Mouse (Mus musculus): ENCODE measurements around the gene Rgl3. TPM values are rescaled to one million over a fixed set of nuclear protein-coding genes. Genes with fewer than 3 reads are reported as not detected.

The Rgl3 gene
- polyA plus RNA-seq, 1 experiment = 9.5 TPM

DNA sequence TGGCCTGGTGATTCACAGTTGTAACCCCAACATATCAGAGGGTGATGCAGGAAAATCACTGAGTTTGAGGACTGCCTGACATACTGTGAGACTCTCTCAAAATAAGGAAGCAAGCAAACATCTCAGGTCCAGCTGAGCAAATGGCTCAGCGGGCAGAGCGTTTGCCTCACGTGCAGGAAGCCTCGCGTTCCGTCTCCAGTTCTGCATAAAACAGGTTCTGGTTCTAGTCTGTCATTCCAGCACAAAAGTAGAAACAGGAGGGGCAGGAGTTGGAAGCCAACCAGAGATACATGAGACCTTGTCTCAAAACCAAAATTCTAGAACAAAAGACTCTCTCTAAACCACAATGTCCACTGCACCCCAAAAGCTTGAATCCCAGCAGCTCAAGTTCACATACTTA, 62.5 kb downstream of the Rgl3 start:
- TF ChIP-seq CTCF (IDR thresholded peaks at IDR 0.05; ENCODE audit: low read depth, low read length) = no peak
- TF ChIP-seq POLR2A (IDR thresholded peaks at IDR 0.05; ENCODE audit: borderline replicate concordance, low read depth, low read length) = no peak
- Histone ChIP-seq H3K4me1 (ENCODE audit: control insufficient read depth, insufficient read depth, low read length) (peaks cover 25% of the 10 kb centered on the region), H3K4me3 (ENCODE audit: insufficient read depth, low read length) (peak overlapping the region; percentile 68), H3K27ac (ENCODE audit: insufficient read depth, low read depth, low read length) (peak overlapping the region; percentile 56)

DNA sequence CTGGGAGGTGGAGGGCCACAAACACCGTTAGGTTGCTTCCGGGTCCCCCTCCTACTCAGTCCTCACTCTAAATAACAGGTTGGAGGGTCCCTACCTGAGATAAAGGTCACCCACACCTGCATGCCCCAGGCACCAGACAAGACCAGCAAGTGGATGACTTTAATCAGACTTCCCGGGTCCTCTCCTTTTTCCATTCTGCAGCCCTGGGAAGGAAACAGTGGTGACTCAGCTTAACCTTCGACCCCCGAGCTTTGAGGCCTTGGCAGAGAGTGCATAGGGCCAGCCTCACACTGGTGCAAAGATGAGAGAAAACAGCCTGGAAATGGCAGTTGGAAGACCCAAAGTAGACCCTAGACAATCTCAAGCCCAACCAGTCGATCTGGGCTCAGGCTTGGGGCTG, 63.1 kb downstream of the Rgl3 start:
- H3K27ac ChIP-seq (ENCODE audit: insufficient read depth, low read depth, low read length) = no peak overlapping the region
- peak overlapping the region; percentile 68 for H3K4me3 ChIP-seq (ENCODE audit: insufficient read depth, low read length)
- TF ChIP-seq CTCF (IDR thresholded peaks at IDR 0.05; ENCODE audit: low read depth, low read length) (no peak), POLR2A (IDR thresholded peaks at IDR 0.05; ENCODE audit: borderline replicate concordance, low read depth, low read length) (no peak)
- peaks cover 25% of the 10 kb centered on the region for H3K4me1 ChIP-seq (ENCODE audit: control insufficient read depth, insufficient read depth, low read length)

DNA sequence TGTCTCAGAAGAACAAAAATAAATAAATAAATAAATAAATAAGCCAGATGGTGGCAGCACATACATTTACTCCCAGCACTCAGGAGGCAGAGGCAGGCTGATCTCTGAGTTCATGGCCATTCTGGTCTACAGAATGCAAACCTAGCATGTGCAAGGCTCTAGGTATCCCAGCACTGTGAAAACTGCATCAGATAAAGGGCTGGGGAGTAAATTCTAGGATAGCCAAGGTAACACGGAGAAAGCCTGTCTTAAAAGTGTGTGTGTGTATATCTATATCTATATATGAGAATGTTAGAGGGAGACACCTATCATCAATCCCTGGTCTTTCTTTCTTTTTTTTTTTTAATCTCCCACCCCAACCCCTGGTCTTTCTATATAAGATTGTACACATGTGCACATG, 63.7 kb downstream of the Rgl3 start:
- H3K27ac ChIP-seq (ENCODE audit: insufficient read depth, low read depth, low read length) = no peak overlapping the region

DNA sequence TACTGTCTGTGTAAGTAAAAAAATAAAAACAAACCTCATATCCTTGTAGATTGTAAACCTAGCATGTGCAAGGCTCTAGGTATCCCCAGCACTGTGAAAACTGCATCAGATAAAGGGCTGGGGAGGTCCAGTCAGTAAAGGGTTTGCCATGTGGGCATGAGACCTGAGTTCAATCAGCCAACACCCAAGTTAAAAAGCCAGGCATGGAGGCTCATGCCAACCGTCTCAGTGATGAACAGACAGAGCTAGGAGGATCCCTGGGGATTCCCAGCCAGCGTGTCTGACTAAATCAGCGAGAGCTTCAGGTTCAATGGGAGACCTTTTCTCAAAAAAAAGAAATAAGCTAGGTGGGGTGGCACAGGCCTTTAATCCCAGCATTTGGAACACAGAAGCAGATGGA, 64.2 kb downstream of the Rgl3 start:
- Histone ChIP-seq H3K27ac (ENCODE audit: insufficient read depth, low read depth, low read length) (no peak overlapping the region), H3K4me3 (ENCODE audit: insufficient read depth, low read length) (no peak overlapping the region), H3K4me1 (ENCODE audit: control insufficient read depth, insufficient read depth, low read length) (peaks cover 25% of the 10 kb centered on the region)
- TF ChIP-seq POLR2A (IDR thresholded peaks at IDR 0.05; ENCODE audit: borderline replicate concordance, low read depth, low read length) = no peak
- no peak for TF ChIP-seq CTCF (IDR thresholded peaks at IDR 0.05; ENCODE audit: low read depth, low read length)

More for the DNA sequence above, 63.7 kb downstream of the Rgl3 start:
- TF ChIP-seq POLR2A (IDR thresholded peaks at IDR 0.05; ENCODE audit: borderline replicate concordance, low read depth, low read length) (no peak), CTCF (IDR thresholded peaks at IDR 0.05; ENCODE audit: low read depth, low read length) (no peak)
- Histone ChIP-seq H3K4me1 (ENCODE audit: control insufficient read depth, insufficient read depth, low read length) (peaks cover 25% of the 10 kb centered on the region), H3K4me3 (ENCODE audit: insufficient read depth, low read length) (no peak overlapping the region)

DNA sequence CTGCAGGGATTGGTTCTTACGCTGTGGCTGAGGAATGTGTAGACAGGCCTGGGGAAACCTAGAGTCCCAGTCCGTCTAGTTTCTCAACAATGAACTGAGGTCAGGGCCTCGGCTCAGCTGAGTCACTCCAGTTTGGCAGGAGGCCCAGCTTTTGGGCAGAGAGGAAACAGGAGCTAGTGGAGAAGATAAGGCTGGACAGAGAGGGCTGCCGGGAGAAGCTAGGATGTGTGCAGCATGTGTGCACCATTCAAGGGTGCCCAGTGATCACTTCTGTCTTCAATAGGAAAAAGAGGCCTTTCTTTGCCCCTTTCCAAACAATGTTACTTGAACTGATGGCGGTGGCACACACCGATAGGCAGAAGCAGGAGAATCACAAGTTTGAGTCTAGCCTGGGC, 65.2 kb downstream of the Rgl3 start:
- TF ChIP-seq CTCF (IDR thresholded peaks at IDR 0.05; ENCODE audit: low read depth, low read length) = no peak
- no peak for TF ChIP-seq POLR2A (IDR thresholded peaks at IDR 0.05; ENCODE audit: borderline replicate concordance, low read depth, low read length)
- Histone ChIP-seq H3K4me1 (ENCODE audit: control insufficient read depth, insufficient read depth, low read length) (peaks cover 25% of the 10 kb centered on the region), H3K4me3 (ENCODE audit: insufficient read depth, low read length) (no peak overlapping the region), H3K27ac (ENCODE audit: insufficient read depth, low read depth, low read length) (peak overlapping the region; percentile 56)

DNA sequence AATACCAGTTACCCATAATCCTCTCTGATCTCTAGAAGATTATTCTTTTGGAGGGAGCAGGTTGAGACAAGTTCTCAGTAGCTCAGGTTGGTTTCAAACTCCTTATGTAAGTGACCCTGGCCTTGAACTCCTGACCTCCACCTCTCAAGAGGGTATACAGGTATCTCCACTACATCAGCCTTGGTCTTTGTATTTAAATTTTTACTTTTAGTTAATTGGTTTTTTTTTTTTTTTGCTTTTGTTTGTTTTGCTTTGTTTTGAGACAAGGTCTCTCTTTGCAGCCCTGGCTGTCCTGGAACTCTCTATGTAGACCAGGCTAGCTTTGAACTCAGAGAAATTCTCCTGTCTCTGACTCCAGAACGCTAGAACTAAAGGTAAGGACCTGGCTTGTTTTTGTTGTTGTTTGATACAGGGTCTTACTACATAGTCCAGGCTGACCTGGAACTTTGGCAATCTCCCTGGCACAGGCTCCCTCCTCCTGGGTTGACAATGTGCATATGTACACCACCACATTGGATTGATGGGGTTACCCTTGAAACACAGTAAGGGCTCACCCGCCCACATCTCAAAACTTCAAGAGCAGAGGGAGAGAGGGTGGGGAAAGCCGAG, 65.7 kb downstream of the Rgl3 start:
- Histone ChIP-seq H3K27ac (ENCODE audit: insufficient read depth, low read depth, low read length) (peak overlapping the region; percentile 56), H3K4me1 (ENCODE audit: control insufficient read depth, insufficient read depth, low read length) (peaks cover 25% of the 10 kb centered on the region), H3K4me3 (ENCODE audit: insufficient read depth, low read length) (no peak overlapping the region)
- TF ChIP-seq POLR2A (IDR thresholded peaks at IDR 0.05; ENCODE audit: borderline replicate concordance, low read depth, low read length) (no peak), CTCF (IDR thresholded peaks at IDR 0.05; ENCODE audit: low read depth, low read length) (no peak)

DNA sequence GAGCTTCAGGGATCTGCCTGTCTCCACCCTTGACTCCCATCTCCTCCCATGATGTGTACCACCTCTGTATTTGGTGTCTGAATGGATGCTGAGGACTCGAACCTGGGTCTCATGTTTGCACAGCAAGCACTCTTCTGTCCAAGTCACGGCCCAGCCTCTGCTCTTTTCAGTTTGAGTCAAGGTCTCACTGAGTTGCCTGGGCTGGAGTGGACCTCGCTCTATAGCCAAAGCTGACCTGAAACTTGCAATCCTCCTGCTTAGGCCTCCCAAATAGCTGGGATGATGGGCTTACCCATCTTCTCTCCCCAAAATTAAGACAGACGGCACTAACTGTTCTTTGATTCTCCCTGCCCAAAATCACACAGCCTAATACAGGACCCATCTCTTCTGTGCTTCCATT, 66.2 kb downstream of the Rgl3 start:
- Histone ChIP-seq H3K4me1 (ENCODE audit: control insufficient read depth, insufficient read depth, low read length) (peaks cover 25% of the 10 kb centered on the region), H3K27ac (ENCODE audit: insufficient read depth, low read depth, low read length) (no peak overlapping the region), H3K4me3 (ENCODE audit: insufficient read depth, low read length) (no peak overlapping the region)
- no peak for TF ChIP-seq POLR2A (IDR thresholded peaks at IDR 0.05; ENCODE audit: borderline replicate concordance, low read depth, low read length)
- no peak for TF ChIP-seq CTCF (IDR thresholded peaks at IDR 0.05; ENCODE audit: low read depth, low read length)

Other genes starting within 250 kb of the Rgl3 start
- 16.6 and 23.2 TPM in 2 replicates for gene Spc24, start 229.1 kb downstream of the Rgl3 start, polyA plus RNA-seq (2012; ENCODE audit: insufficient read depth, insufficient read length, missing spikeins)
- gene Kank2, start 190.7 kb downstream of the Rgl3 start, polyA plus RNA-seq (2012; ENCODE audit: insufficient read depth, insufficient read length, missing spikeins) = 12.2 and 12.3 TPM in 2 replicates
- not detected in 2 replicates for gene Angptl8, start 153.9 kb downstream of the Rgl3 start, polyA plus RNA-seq (2012; ENCODE audit: insufficient read depth, insufficient read length, missing spikeins)
- 8.7 and 16.2 TPM in 2 replicates for gene Dock6, start 136.8 kb downstream of the Rgl3 start, polyA plus RNA-seq (2012; ENCODE audit: insufficient read depth, insufficient read length, missing spikeins)
- 26.9 and 32.4 TPM in 2 replicates for gene Rab3d, start 71.3 kb downstream of the Rgl3 start, polyA plus RNA-seq (2012; ENCODE audit: insufficient read depth, insufficient read length, missing spikeins)
- gene Ccdc159, start 62.0 kb downstream of the Rgl3 start, polyA plus RNA-seq (2012; ENCODE audit: insufficient read depth, insufficient read length, missing spikeins) = 4.3 and 5.1 TPM in 2 replicates
- 57.2 and 63.0 TPM in 2 replicates for gene Tmem205, start 61.9 kb downstream of the Rgl3 start, polyA plus RNA-seq (2012; ENCODE audit: insufficient read depth, insufficient read length, missing spikeins)
- 5.8 and 6.0 TPM in 2 replicates for gene Plppr2, start 52.4 kb downstream of the Rgl3 start, polyA plus RNA-seq (2012; ENCODE audit: insufficient read depth, insufficient read length, missing spikeins)
- gene Swsap1, start 33.7 kb downstream of the Rgl3 start, polyA plus RNA-seq (2012; ENCODE audit: insufficient read depth, insufficient read length, missing spikeins) = 4.2 and 5.7 TPM in 2 replicates
- 1.1 and 1.4 TPM in 2 replicates for gene Epor, start 25.9 kb downstream of the Rgl3 start, polyA plus RNA-seq (2012; ENCODE audit: insufficient read depth, insufficient read length, missing spikeins)
- gene Ccdc151, start 13.2 kb upstream of the Rgl3 start, polyA plus RNA-seq (2012; ENCODE audit: insufficient read depth, insufficient read length, missing spikeins) = 1.5 TPM in 1 of 2 replicates, not detected in the other
- gene Prkcsh, start 13.4 kb upstream of the Rgl3 start, polyA plus RNA-seq (2012; ENCODE audit: insufficient read depth, insufficient read length, missing spikeins) = 64.1 and 65.9 TPM in 2 replicates
- gene Elavl3, start 62.6 kb upstream of the Rgl3 start, polyA plus RNA-seq (2012; ENCODE audit: insufficient read depth, insufficient read length, missing spikeins) = 0.19 TPM in 1 of 2 replicates, not detected in the other
- gene Gm49318, start 81.8 kb upstream of the Rgl3 start, polyA plus RNA-seq (2012; ENCODE audit: insufficient read depth, insufficient read length, missing spikeins) = not detected in 2 replicates
- 9.5 and 10.3 TPM in 2 replicates for gene Zfp653, start 81.9 kb upstream of the Rgl3 start, polyA plus RNA-seq (2012; ENCODE audit: insufficient read depth, insufficient read length, missing spikeins)
- gene Ecsit, start 96.0 kb upstream of the Rgl3 start, polyA plus RNA-seq (2012; ENCODE audit: insufficient read depth, insufficient read length, missing spikeins) = 5.7 and 7.0 TPM in 2 replicates
- gene Cnn1, start 109.8 kb upstream of the Rgl3 start, polyA plus RNA-seq (2012; ENCODE audit: insufficient read depth, insufficient read length, missing spikeins) = 1.6 and 1.9 TPM in 2 replicates
- gene Elof1, start 127.7 kb upstream of the Rgl3 start, polyA plus RNA-seq (2012; ENCODE audit: insufficient read depth, insufficient read length, missing spikeins) = 56.4 and 62.3 TPM in 2 replicates
- 9.9 and 12.3 TPM in 2 replicates for gene Acp5, start 146.3 kb upstream of the Rgl3 start, polyA plus RNA-seq (2012; ENCODE audit: insufficient read depth, insufficient read length, missing spikeins)
- 19.5 and 22.5 TPM in 2 replicates for gene Pigyl, start 167.4 kb upstream of the Rgl3 start, polyA plus RNA-seq (2012; ENCODE audit: insufficient read depth, insufficient read length, missing spikeins)
- gene Zfp872, start 198.6 kb upstream of the Rgl3 start, polyA plus RNA-seq (2012; ENCODE audit: insufficient read depth, insufficient read length, missing spikeins) = not detected in 2 replicates
- gene Zfp809, start 236.3 kb upstream of the Rgl3 start, polyA plus RNA-seq (2012; ENCODE audit: insufficient read depth, insufficient read length, missing spikeins) = 19.4 and 26.0 TPM in 2 replicates